Mouse (Mus musculus) intestine, embryonic 14.5 days (tissue): ENCODE data around the gene Defb36. TPM values are rescaled to one million over a fixed set of nuclear protein-coding genes. Genes with fewer than 3 reads are reported as not detected.

Experiments
- ATAC-seq: fragments of 200-750 bp; cut with Nextera tagmentation; replicated peaks from 2 replicates; pipeline ENCODE4 v1.8.0; 2017; ENCODE audit warnings: low read depth, moderate number of reproducible peaks, moderate TSS enrichment, moderate library complexity; ENCODE audit not compliant: low FRiP score, low TSS enrichment
- DNase-seq: peaks from one replicate; pipeline ENCODE4 v3.0.0-alpha.2; 2018; ENCODE audit warnings: low spot score
- H3K27ac ChIP-seq: fragments of 300-500 bp; sonication (generic); 2 replicates; pipeline ENCODE4 v1.5.1; 2014; ENCODE audit warnings: low read depth, mild to moderate bottlenecking, control low read depth
- H3K27me3 ChIP-seq: fragments of 300-500 bp; sonication (generic); replicated peaks from 2 replicates; pipeline ENCODE4 v1.6.1; 2014; ENCODE audit warnings: low read length, control low read depth; ENCODE audit not compliant: control insufficient read depth, insufficient read depth
- H3K36me3 ChIP-seq: fragments of 300-500 bp; sonication (generic); 2 replicates; pipeline ENCODE4 v1.6.1; 2014; ENCODE audit warnings: low read length, control low read depth; ENCODE audit not compliant: control insufficient read depth, insufficient read depth
- H3K4me1 ChIP-seq: fragments of 300-500 bp; sonication (generic); replicated peaks from 2 replicates; pipeline ENCODE4 v1.6.1; 2014; ENCODE audit warnings: low read length, control low read depth, mixed read lengths; ENCODE audit not compliant: control insufficient read depth, insufficient read depth
- H3K4me2 ChIP-seq: fragments of 300-500 bp; sonication (generic); 2 replicates; pipeline ENCODE4 v1.6.1; 2014; ENCODE audit warnings: low read length
- H3K4me3 ChIP-seq: fragments of 300-500 bp; sonication (generic); 2 replicates; pipeline ENCODE4 v1.5.1; 2014; ENCODE audit warnings: low read depth, low read length, control low read depth, mixed read lengths
- H3K9ac ChIP-seq: fragments of 300-500 bp; sonication (generic); 2 replicates; pipeline ENCODE4 v1.6.1; 2014; ENCODE audit warnings: mild to moderate bottlenecking, low read length
- H3K9me3 ChIP-seq: fragments of 300-500 bp; sonication (generic); 2 replicates; pipeline ENCODE4 v1.6.1; 2016; ENCODE audit warnings: low read length, control low read depth; ENCODE audit not compliant: control insufficient read depth
- WGBS: fragments of 180-500 bp; shearing (Covaris S2); extraction: QIAGEN DNeasy Blood & Tissue Kit; methylation state at CpG from one replicate; pipeline ENCODE4 v1.1.7; 2014; 5-methylcytosine and 5-hydroxymethylcytosine counted together
- polyA plus RNA-seq: library from polyadenylated mRNA; unstranded; fragments of >200 nt; fragmentation: Nextera tagmentation; extraction: Ambion mirVana; gene quantifications from 2 replicates; pipeline ENCODE4 v1.2.1, GENCODE M21; 2014

Defb36 gene
- not detected in 2 replicates for polyA plus RNA-seq

DNA sequence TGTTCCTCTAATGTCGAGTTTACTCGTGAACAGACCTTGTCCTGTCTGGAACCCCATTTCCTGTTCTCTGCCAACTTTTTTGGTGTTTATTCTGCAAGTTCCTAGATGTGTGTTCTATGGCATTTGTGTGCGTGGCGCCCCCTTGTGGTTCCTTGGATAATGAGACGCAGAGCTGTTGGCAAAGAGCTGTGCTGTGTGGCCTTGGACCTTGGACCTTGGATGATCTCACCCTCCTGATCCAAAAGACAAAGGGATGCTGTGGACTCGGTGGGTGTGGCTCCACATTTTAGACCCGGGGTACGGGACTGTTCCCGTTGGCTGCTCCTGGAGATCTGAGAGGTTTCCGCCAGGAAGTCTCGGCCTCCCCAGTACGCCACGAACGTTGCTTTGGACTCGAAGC, at the start of gene Defb36:
Defb36 (plus strand) TSS at position 271 of the 400 bp plus-strand sequence.
- no peak within 1 kb of the TSS for H3K4me2 ChIP-seq
- no peaks in the 10 kb centered on the region for H3K36me3 ChIP-seq
- no peaks in the 10 kb centered on the region; the same call in 1 of the 2 replicates for H3K4me1 ChIP-seq
- no peaks in the 10 kb centered on the region; the same call in 1 of the 2 replicates for H3K9me3 ChIP-seq
- H3K27ac ChIP-seq: no peak within 1 kb of the TSS
- ATAC-seq: no peak
- no peak within 1 kb of the TSS for H3K9ac ChIP-seq
- DNase-seq: no peak
- H3K27me3 ChIP-seq: no peaks in the 10 kb centered on the region
- H3K4me3 ChIP-seq: no peak within 1 kb of the TSS
- 79% methylated on average over 15 of the region's 15 CpGs for WGBS

DNA sequence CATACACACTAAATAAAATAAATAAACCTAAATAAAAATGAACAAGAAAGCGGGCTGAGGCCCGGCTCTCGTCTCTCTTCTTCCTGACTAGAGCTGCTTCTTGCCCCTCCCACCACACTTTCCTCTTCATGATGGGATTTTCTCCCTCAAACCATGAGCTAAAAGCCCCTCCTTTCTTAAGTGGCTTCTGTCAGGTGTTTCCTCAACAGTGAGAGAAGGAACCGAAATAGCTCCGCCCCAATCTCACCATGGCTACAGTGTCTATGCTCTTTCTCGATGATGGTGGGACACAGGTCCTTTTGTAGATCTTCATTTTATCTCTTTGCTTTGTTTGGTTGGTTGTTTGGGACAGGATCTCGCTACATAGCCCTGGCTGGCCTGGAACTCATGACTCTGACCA, 47.5 kb upstream of the Defb36 start:
- Histone ChIP-seq H3K4me1 (no peaks in the 10 kb centered on the region), H3K4me3 (no peak overlapping the region), H3K4me2 (no peak overlapping the region), H3K9me3 (no peaks in the 10 kb centered on the region), H3K27me3 (no peaks in the 10 kb centered on the region), H3K27ac (no peak overlapping the region), H3K9ac (no peak overlapping the region), H3K36me3 (no peaks in the 10 kb centered on the region)
- DNase-seq (no peak), ATAC-seq (no peak)
- 81% methylated on average over 7 of the region's 7 CpGs for WGBS

DNA sequence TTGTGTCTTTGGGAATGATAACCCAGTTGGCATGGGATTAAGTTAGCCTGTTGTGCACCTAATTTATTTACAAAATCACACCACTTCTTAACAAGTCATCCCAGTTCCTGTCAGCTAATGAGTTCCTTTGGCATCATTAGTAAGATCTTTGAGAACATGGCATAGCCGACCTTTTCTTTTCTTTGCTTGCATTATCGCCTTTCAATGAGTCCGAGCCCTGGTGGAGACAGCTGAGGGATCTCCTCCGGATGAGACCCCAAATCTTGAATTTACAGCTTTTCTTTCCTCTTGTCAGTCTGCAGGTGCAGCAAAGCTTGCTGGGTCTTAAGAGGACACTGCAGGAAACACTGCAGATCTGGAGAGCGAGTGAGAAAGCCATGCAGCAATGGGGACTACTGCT, 35.1 kb upstream of the Defb36 start, which contains the start of gene Gm17416:
Gm17416 (plus strand) TSS at position 301 of the 400 bp plus-strand sequence.
- Histone ChIP-seq H3K9ac (no peak within 1 kb of the TSS), H3K9me3 (no peaks in the 10 kb centered on the region), H3K4me2 (no peak within 1 kb of the TSS), H3K27ac (no peak within 1 kb of the TSS), H3K4me3 (no peak within 1 kb of the TSS), H3K27me3 (no peaks in the 10 kb centered on the region), H3K36me3 (no peaks in the 10 kb centered on the region), H3K4me1 (no peaks in the 10 kb centered on the region)
- ATAC-seq (no peak), DNase-seq (no peak)
- WGBS: 90% methylated on average over 5 of the region's 5 CpGs

DNA sequence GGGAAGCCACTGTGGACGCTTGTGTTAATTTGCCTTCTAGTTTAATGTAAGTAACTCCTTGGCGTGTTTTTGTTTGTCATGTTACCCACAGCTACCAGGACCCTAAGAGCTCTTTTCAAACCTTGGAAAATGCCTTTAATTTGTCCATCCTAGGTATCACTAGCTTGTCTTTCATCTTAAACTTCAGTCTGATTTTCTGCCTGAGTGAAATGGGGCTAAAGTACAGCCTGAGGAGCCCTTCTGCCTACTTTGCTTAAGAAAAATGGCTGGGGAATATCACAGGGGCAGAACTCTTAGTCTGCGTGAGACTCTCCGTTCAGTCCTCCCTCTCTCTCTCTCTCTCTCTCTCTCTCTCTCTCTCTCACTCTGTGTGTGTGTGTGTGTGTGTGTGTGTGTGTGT, 34.2 kb upstream of the Defb36 start:
- ATAC-seq (no peak), DNase-seq (no peak)
- WGBS: 74% methylated on average over 4 of the region's 4 CpGs
- H3K9ac ChIP-seq: no peak overlapping the region
- H3K4me1 ChIP-seq: no peaks in the 10 kb centered on the region
- H3K36me3 ChIP-seq: no peaks in the 10 kb centered on the region
- H3K4me2 ChIP-seq: no peak overlapping the region
- no peaks in the 10 kb centered on the region for H3K9me3 ChIP-seq
- H3K27ac ChIP-seq: no peak overlapping the region
- H3K4me3 ChIP-seq: no peak overlapping the region
- H3K27me3 ChIP-seq: no peaks in the 10 kb centered on the region

DNA sequence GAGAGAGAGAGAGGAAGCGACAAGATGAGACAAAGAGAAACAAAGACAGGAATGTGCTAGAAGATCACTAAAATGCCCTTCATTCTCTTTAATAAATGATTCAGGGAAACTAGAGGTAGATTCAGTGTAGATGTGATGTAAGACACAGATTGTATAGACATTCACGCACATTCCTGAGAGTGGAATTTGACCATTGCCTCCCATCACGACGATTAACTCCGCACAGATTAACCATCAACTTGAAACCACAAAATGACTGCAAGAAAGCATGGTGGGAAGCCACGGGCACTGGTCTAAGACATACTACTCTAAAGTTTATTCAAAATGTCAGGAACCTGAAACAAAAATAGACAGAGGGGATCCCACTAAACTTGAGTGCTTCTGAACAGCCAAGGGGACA, 33.8 kb upstream of the Defb36 start:
- no peak overlapping the region for H3K4me3 ChIP-seq
- no peak overlapping the region for H3K9ac ChIP-seq
- ATAC-seq (no peak), DNase-seq (no peak)
- H3K36me3 ChIP-seq: no peaks in the 10 kb centered on the region
- H3K4me1 ChIP-seq: no peaks in the 10 kb centered on the region
- WGBS: 59% methylated on average over 6 of the region's 6 CpGs
- no peak overlapping the region for H3K4me2 ChIP-seq
- H3K27me3 ChIP-seq: no peaks in the 10 kb centered on the region
- no peak overlapping the region for H3K27ac ChIP-seq
- no peaks in the 10 kb centered on the region for H3K9me3 ChIP-seq

DNA sequence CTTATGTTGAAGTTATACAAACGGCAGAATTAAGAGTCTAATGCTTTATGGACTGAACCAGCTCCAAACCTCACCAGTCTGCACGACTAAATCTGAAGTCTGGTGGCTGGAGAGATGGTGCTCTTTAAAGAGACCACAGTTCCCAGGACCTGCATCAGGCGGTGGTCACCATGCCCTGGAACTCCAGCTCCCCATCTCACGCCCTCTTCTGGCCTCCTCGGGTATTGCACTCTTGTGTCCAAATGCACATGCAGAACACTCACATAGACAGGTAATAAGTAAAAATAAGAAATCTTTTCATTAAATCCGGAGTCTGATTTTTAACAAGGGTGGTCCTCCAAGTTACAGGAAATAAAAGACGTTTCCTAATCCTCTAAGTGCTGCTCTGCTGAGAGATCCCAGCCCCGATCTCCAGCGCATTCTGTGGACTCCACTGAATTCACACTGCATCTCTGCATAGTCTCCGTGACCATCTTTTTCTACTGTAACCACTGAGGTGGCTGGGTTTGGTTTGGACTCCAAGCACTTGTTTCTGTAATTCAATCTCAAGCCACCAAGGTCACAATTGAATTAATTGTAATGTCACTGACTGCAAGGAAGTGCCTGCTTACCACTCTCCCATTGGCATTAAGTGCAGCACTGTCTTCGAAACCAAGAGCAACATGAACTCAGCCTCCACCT, 31.9 kb upstream of the Defb36 start, which contains the start of gene Defb21:
Defb21 (plus strand) TSS at position 631 of the 681 bp plus-strand sequence.
- H3K4me2 ChIP-seq: no peak within 1 kb of the TSS
- no peaks in the 10 kb centered on the region for H3K36me3 ChIP-seq
- no peaks in the 10 kb centered on the region for H3K27me3 ChIP-seq
- ATAC-seq (no peak), DNase-seq (no peak)
- no peaks in the 10 kb centered on the region for H3K4me1 ChIP-seq
- H3K9me3 ChIP-seq: no peaks in the 10 kb centered on the region
- no peak within 1 kb of the TSS for H3K27ac ChIP-seq
- no peak within 1 kb of the TSS for H3K9ac ChIP-seq
- 63% methylated on average over 11 of the region's 11 CpGs for WGBS
- no peak within 1 kb of the TSS for H3K4me3 ChIP-seq

DNA sequence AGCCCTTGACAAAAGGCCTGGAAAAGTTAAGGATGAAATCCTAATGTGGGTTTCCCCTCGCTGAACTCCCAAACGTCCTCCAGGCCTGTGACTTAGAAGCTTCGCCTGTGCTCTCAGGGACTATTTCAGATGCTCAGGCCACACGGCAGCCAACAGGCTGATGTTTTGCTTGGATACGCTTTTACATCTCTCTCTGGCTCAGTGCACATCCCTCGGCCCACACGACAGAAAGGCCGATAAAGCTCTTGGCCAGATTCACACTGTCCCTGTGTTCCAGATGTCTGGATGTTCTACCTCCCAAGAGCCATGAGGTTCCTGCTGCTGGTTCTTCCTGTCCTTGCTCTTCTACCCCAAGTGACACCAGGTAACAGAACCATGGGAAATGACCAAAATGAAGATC, 30.6 kb upstream of the Defb36 start:
- Histone ChIP-seq H3K27me3 (no peaks in the 10 kb centered on the region), H3K36me3 (no peaks in the 10 kb centered on the region), H3K4me3 (no peak overlapping the region), H3K27ac (no peak overlapping the region), H3K9me3 (no peaks in the 10 kb centered on the region), H3K9ac (no peak overlapping the region), H3K4me2 (no peak overlapping the region), H3K4me1 (no peaks in the 10 kb centered on the region)
- 89% methylated on average over 8 of the region's 8 CpGs for whole genome bisulfite sequencing
- ATAC-seq (no peak), DNase-seq (no peak)

DNA sequence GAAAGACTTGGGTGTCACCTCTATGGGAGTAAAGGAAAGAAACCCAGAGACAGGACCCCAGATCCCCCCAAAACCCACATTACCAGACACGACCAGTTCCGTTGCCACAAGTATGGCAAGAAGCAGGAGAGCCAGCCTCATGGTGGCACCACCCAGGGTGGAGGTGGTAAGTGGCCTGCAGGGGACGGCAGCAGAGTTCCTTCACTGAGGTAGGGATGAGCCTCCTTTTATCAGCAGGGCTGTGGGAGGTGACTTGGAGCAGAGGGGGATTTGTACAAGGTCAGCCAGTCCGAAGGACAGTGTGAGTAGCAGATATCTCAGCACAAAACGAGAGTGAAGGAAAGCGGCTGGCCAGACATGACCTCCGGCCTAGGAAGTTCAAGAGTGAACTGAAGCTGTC, 24.0 kb upstream of the Defb36 start, which contains the start of gene Defb19:
Defb19 (minus strand) TSS at position 206 of the 400 bp plus-strand sequence.
- no peak within 1 kb of the TSS for H3K9ac ChIP-seq
- no peak within 1 kb of the TSS for H3K4me2 ChIP-seq
- no peaks in the 10 kb centered on the region for H3K9me3 ChIP-seq
- DNase-seq (no peak), ATAC-seq (no peak)
- H3K27ac ChIP-seq: no peak within 1 kb of the TSS
- H3K36me3 ChIP-seq: no peaks in the 10 kb centered on the region
- no peak within 1 kb of the TSS for H3K4me3 ChIP-seq
- no peaks in the 10 kb centered on the region for H3K27me3 ChIP-seq
- H3K4me1 ChIP-seq: no peaks in the 10 kb centered on the region
- WGBS: 62% methylated on average over 7 of the region's 7 CpGs

DNA sequence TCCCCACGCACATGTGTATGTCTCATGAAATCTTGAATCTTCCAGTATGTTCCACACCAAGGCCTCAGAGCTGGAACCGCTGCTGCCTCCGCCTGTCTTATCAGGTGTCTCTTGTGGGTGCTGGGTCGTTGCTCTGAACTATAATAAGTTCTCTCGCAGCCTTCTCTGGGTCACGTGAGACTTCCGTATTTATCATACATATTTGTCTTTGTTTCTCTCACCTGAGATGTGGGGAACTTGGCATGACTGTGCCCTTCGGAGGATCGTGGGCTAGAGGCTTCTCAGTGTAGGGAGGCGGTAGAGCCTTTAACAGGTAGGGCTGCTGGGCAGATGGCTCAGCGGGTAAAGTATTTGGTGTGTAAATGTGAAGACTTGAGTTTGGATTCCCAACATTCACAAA, 23.5 kb upstream of the Defb36 start:
- no peaks in the 10 kb centered on the region for H3K27me3 ChIP-seq
- no peaks in the 10 kb centered on the region for H3K4me1 ChIP-seq
- no peak overlapping the region for H3K4me3 ChIP-seq
- 83% methylated on average over 11 of the region's 11 CpGs for WGBS
- H3K27ac ChIP-seq: no peak overlapping the region
- H3K9ac ChIP-seq: no peak overlapping the region
- no peaks in the 10 kb centered on the region for H3K36me3 ChIP-seq
- no peak overlapping the region for H3K4me2 ChIP-seq
- ATAC-seq (no peak), DNase-seq (no peak)
- H3K9me3 ChIP-seq: no peaks in the 10 kb centered on the region
